Mouse (Mus musculus) C2C12 (cell line): ENCODE data around the gene Lima1. TPM values are rescaled to one million over a fixed set of nuclear protein-coding genes. Genes with fewer than 3 reads are reported as not detected.

Source experiments
- H3K27me3 ChIP-seq: one replicate; pipeline ENCODE4 v1.6.1; 2011; ENCODE audit not compliant: control insufficient read depth, insufficient read depth, insufficient read length
- H3K36me3 ChIP-seq: one replicate; pipeline ENCODE4 v1.6.1; 2011; ENCODE audit not compliant: control insufficient read depth, insufficient read depth
- H3K4me3 ChIP-seq: one replicate; pipeline ENCODE4 v1.5.1; 2011; ENCODE audit warnings: mild to moderate bottlenecking, control low read depth; ENCODE audit not compliant: poor library complexity, insufficient read depth, severe bottlenecking
- H3K79me2 ChIP-seq: one replicate; pipeline ENCODE4 v1.6.1; 2011; ENCODE audit not compliant: control insufficient read depth, insufficient read depth
- H3K79me3 ChIP-seq: one replicate; pipeline ENCODE4 v1.6.1; 2011; ENCODE audit warnings: low read depth, control low read depth
- H3ac ChIP-seq: one replicate; pipeline ENCODE3; 2011; ENCODE audit warnings: low read depth; ENCODE audit not compliant: control insufficient read depth, insufficient read length
- CEBPB ChIP-seq: IDR thresholded peaks from one replicate; pipeline ENCODE4 v1.6.1; 2011; ENCODE audit warnings: low read depth, mild to moderate bottlenecking, control low read depth, moderate library complexity
- CTCF ChIP-seq: IDR thresholded peaks from one replicate; pipeline ENCODE4 v1.5.1; 2011; ENCODE audit not compliant: control insufficient read depth, insufficient read depth, insufficient read length
- FOSL1 ChIP-seq: IDR thresholded peaks from one replicate; pipeline ENCODE4 v1.8.0; 2011; ENCODE audit warnings: mild to moderate bottlenecking, low read length; ENCODE audit not compliant: poor library complexity, insufficient read depth, severe bottlenecking
- MAX ChIP-seq: IDR thresholded peaks from one replicate; pipeline ENCODE4 v1.6.1; 2011; ENCODE audit warnings: mild to moderate bottlenecking, control low read depth
- MYOD1 ChIP-seq: IDR thresholded peaks from one replicate; pipeline ENCODE4 v1.6.1; 2011; ENCODE audit warnings: low read depth; ENCODE audit not compliant: control insufficient read depth, insufficient read length
- MYOG ChIP-seq: IDR thresholded peaks from one replicate; pipeline ENCODE4 v1.6.1; 2011; ENCODE audit not compliant: control insufficient read depth, insufficient read length; ENCODE audit errors: extremely low read depth
- USF1 ChIP-seq: IDR thresholded peaks from one replicate; pipeline ENCODE4 v1.6.1; 2011; ENCODE audit warnings: low read depth, mild to moderate bottlenecking, control low read depth, moderate library complexity
- polyA plus RNA-seq: library from polyadenylated mRNA; unstranded; fragments of >200 nt; fragmentation: generic; extraction: Trizol; gene quantifications from one replicate; pipeline ENCODE4 v1.2.1, GENCODE M21; 2012; ENCODE audit warnings: missing spikeins

Gene Lima1
- polyA plus RNA-seq, 1 experiment, result 130 TPM

DNA sequence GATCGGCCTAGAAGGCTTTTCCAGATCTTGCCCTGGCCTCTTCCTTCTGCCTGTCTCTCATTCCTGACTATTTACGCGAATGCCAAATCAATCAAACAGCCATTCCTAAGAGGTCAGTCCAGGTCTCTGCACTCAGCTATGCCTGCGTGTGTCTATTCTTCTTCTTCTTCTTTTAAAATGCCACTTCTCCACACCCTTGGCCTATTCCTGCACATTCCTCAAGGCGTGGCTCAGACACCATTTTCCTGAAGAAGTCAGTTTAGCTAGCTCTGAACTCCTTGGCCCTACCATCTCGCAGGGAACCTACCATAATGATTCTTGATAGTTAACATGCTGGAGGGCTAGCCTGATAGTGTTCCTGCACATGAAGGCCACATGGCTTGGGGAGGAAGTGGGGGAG, 75.5 kb downstream of the Lima1 start:
- Histone ChIP-seq H3K36me3 (peaks cover 92% of the 10 kb centered on the region), H3ac (no peak overlapping the region), H3K4me3 (no peak overlapping the region)

DNA sequence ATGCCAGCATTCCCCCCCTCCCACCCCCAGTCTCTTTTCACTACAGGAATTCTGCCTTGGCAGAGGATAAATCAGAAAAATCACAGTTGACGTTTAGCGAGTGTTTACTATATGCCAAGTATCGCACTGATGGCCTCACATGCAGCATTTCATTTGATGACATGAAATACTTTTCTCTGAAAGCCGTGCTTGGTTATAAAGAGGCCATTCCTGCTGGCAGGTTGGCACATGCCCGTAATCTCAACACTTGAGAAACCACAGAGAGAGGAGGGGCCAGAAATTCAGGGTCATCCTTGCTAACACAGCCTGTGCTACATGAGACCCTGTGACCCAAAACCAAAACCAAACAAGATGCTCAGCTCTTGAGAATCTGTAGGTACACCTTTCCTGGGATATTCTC, 77.4 kb downstream of the Lima1 start:
- H3K4me3 ChIP-seq, result no peak overlapping the region
- TF ChIP-seq FOSL1 (no peak), CEBPB (no peak), MAX (no peak), USF1 (no peak), CTCF (no peak), MYOG (no peak), MYOD1 (no peak)
- no peak overlapping the region for H3ac ChIP-seq
- peaks cover 49% of the 10 kb centered on the region for H3K79me2 ChIP-seq
- peaks cover 94% of the 10 kb centered on the region for H3K36me3 ChIP-seq
- H3K79me3 ChIP-seq, result peaks cover 17% of the 10 kb centered on the region
- H3K27me3 ChIP-seq, result no peaks in the 10 kb centered on the region

More for the DNA sequence above, 75.5 kb downstream of the Lima1 start:
- H3K79me2 ChIP-seq, result peaks cover 58% of the 10 kb centered on the region
- TF ChIP-seq MYOG (no peak), USF1 (no peak), CEBPB (no peak), CTCF (no peak), MYOD1 (no peak), FOSL1 (no peak), MAX (no peak)
- peaks cover 17% of the 10 kb centered on the region for H3K79me3 ChIP-seq
- no peaks in the 10 kb centered on the region for H3K27me3 ChIP-seq

DNA sequence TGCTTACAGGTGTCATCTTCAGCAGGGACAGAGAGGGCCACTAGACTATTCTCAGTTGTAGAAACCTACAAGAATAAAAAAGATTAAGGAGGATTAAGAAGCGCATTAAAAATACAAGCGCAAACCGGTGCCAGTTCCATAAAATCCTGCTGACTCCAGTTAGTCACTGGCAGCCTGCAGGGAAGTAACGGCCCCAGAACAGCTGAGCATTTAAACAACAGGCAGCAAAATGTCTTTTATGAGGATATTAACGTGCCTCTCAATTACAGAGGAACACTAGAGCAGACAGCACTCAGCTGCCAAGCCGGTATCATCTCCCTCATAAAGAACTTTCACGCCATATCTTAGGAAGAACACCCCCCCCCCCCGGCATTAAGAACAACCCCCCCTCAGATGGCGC, 78.5 kb downstream of the Lima1 start:
- TF ChIP-seq CEBPB (no peak), FOSL1 (no peak), MAX (no peak), CTCF (no peak), MYOG (no peak), USF1 (no peak), MYOD1 (no peak)
- H3K36me3 ChIP-seq, result peaks cover 94% of the 10 kb centered on the region
- H3K79me3 ChIP-seq, result peaks cover 9% of the 10 kb centered on the region
- H3K27me3 ChIP-seq, result no peaks in the 10 kb centered on the region
- no peak overlapping the region for H3K4me3 ChIP-seq
- H3K79me2 ChIP-seq, result peaks cover 38% of the 10 kb centered on the region
- no peak overlapping the region for H3ac ChIP-seq

DNA sequence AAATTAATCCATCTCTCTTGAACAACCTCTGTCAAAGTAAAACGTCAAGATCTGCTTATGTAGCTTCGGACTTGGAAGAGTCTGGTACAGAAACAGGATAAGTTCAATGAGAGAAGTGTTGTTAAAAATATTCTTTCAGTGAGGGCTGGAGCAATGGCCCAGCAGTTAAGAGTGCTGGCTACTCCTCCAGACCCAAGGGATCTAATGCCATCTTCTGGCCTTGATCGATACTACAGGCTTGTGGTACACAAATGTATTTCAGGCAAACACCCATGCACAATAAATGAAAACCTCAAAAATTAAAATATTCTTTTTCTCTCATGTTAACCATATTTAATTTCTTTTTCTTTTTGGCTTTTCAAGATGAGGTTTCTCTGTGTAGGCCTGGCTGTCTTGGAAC, 79.2 kb downstream of the Lima1 start:
- H3K79me3 ChIP-seq, result peaks cover 9% of the 10 kb centered on the region
- H3K4me3 ChIP-seq, result no peak overlapping the region
- no peak for TF ChIP-seq FOSL1
- TF ChIP-seq MYOG, result no peak
- no peak for TF ChIP-seq MAX
- TF ChIP-seq CEBPB, result no peak
- TF ChIP-seq MYOD1, result no peak
- TF ChIP-seq USF1, result no peak
- no peak for TF ChIP-seq CTCF
- H3K27me3 ChIP-seq, result no peaks in the 10 kb centered on the region
- no peak overlapping the region for H3ac ChIP-seq
- H3K79me2 ChIP-seq, result peaks cover 31% of the 10 kb centered on the region
- H3K36me3 ChIP-seq, result peaks cover 95% of the 10 kb centered on the region

DNA sequence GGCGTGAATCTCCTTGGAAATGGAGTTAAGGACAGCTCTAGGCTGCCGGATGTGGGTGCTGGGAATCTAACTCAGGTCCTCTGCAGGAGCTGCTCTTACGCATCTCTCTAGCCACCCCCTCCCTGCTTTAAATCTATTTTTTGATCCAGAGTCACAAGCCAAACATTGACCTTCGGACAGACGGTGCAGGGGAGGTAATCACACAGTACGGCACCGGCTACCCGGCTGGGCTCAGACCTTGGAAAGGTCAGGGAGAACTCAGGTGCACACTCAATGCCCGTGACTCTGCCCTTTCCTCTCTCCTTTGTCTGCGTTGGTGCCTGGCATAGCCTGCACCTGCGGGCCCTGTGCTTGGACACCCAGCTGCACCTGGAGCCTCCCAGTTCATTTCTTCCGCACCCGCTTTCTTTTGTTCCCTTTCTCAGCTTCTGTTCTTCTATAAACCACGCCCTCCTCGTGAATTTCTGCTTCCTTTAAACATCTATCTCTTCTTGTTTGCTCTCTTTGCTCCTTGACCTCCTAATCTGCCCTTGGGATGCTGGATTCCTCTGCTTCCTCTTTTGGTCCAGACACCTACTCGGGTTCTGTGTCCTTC, 82.9 kb downstream of the Lima1 start:
- peaks cover 95% of the 10 kb centered on the region for H3K36me3 ChIP-seq
- no peak for TF ChIP-seq MYOD1
- no peak for TF ChIP-seq FOSL1
- no peak for TF ChIP-seq MYOG
- TF ChIP-seq CTCF, result no peak
- TF ChIP-seq MAX, result no peak
- TF ChIP-seq USF1, result no peak
- no peak for TF ChIP-seq CEBPB
- no peak overlapping the region for H3ac ChIP-seq

DNA sequence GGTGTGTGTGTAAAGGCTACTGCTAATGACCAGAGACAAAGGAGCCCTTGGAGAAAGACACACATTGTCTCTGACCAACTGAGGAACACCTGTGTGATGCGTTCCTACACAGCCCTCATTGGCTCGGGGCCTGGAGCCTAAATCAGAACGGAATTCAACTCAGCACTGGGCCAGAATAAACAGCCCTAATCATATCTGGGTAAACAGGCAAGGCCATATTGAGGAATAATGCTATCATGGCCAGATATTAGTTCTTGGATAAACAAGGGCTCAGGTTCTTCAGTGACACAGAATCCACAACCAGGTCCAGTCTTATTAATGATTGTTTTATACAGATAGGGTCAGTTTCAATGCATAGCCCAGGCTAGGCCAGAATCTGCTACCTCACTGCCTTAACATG, 84.3 kb downstream of the Lima1 start:
- H3K79me3 ChIP-seq, result no peaks in the 10 kb centered on the region
- peaks cover 89% of the 10 kb centered on the region for H3K36me3 ChIP-seq
- H3K4me3 ChIP-seq, result no peak overlapping the region
- H3K79me2 ChIP-seq, result no peaks in the 10 kb centered on the region
- H3K27me3 ChIP-seq, result no peaks in the 10 kb centered on the region
- H3ac ChIP-seq, result no peak overlapping the region
- TF ChIP-seq FOSL1 (no peak), MYOG (no peak), CEBPB (no peak), USF1 (no peak), MYOD1 (no peak), CTCF (no peak), MAX (no peak)

More for the DNA sequence above, 82.9 kb downstream of the Lima1 start:
- peaks cover 6% of the 10 kb centered on the region for H3K79me2 ChIP-seq
- no peaks in the 10 kb centered on the region for H3K27me3 ChIP-seq
- H3K79me3 ChIP-seq, result no peaks in the 10 kb centered on the region
- no peak overlapping the region for H3K4me3 ChIP-seq
